Mouse (Mus musculus): Measurements from ENCODE around the gene Magi2.

DNA sequence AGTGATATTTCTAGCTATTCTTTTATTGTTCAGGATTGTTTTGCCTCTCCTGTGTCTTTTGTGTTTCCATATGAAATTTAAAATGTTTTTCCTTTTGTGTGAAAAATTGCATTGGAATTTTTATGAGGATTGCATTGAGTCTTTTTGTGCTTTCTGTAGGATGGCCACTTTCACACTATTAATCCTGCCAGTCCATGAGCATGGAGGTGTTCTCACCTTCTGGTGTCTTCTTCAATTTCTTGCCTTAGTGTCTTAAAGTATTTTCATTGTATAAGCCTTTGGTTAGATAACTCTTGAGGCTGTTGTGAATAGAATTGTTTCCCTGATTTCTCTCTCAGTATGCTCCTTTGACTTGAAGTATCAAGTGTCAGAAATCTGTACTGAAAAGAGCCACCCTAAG is 1296.9 kb downstream of the Magi2 start:
- TF ChIP-seq POLR2A (IDR thresholded peaks at IDR 0.05; ENCODE audit: insufficient read length, low read depth): no peak
- no peak for TF ChIP-seq POLR2AphosphoS2 (IDR thresholded peaks at IDR 0.05; ENCODE audit: insufficient read length, low read depth)
- TF ChIP-seq MAX (IDR thresholded peaks at IDR 0.05; ENCODE audit: low read depth): no peak
- no peak for TF ChIP-seq REST (IDR thresholded peaks at IDR 0.05; ENCODE audit: insufficient read depth, insufficient read length)
- no peak for TF ChIP-seq MYOD1 (IDR thresholded peaks at IDR 0.05; ENCODE audit: control insufficient read depth in 1 of 3, insufficient read length in 2 of 3, low read depth in 2 of 3)
- no peak for TF ChIP-seq USF1 (IDR thresholded peaks at IDR 0.05; ENCODE audit: low read depth)
- no peak for TF ChIP-seq TCF12 (IDR thresholded peaks at IDR 0.05; ENCODE audit: insufficient read depth, poor library complexity, severe bottlenecking)
- TF ChIP-seq E2F4 (IDR thresholded peaks at IDR 0.05; ENCODE audit: insufficient read depth): no peak
- no peak for TF ChIP-seq MYOG (IDR thresholded peaks at IDR 0.05; ENCODE audit: control insufficient read depth in 1 of 3, insufficient read depth in 1 of 3, insufficient read length in 2 of 3, low read depth in 2 of 3)
- no peak for TF ChIP-seq SRF (IDR thresholded peaks at IDR 0.05; ENCODE audit: control insufficient read depth, insufficient read length, low read depth)

All from myocyte (in vitro differentiated cells).